Mouse (Mus musculus) naive thymus-derived CD4-positive, alpha-beta T cell, adult 2 months (primary cell): ENCODE results near the gene Tprg.
A peak's percentile ranks its signal among the peaks of the same experiment; 100 is the strongest.

ENCODE experiments used
- DNase-seq: peaks from one replicate; pipeline ENCODE4 v3.0.0-alpha.2; 2011; ENCODE audit warnings: low read depth

Gene Tprg

DNA sequence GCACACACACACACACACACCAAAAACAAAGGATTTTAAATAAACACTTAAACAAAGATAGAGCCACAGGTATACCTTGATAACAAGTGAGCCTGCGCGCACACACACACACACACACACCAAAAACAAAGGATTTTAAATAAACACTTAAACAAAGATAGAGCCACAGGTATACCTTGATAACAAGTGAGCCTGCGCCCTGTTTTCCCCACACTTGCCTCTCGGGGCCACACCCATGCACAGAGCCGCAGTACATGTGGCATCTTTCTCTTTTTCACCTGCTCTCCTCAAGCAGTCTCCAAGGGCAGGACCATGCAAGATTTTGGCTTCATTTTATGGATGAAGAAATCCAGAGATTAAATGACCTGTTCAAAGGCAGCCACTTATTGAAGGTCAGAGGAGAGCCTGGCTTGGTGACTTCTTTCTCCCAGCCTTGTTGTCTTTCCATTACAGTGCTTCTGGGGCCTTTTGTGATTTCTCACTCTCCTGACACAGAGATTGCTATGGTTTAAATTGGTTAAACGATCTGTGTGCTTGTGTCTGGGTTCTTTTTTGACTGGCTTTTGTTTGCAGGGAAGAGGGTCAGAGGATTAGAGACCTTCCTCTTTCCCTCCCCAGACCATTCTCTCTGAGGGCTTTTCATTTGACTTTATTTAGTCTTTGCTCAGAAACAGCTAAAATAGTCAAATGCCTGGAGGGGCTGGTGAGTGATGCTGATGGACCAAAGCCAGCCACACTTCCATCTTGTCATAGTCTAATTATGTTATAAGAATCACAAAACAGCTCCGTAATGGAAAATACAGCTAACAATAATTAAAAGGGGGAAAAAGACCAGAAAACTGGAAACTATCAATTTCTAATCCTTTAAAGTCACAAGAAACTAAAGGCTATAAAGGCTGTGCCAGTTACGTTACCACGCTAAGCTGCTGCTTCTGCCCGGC lies 46.9 kb downstream of the Tprg start:
- DNase-seq = no peak

DNA sequence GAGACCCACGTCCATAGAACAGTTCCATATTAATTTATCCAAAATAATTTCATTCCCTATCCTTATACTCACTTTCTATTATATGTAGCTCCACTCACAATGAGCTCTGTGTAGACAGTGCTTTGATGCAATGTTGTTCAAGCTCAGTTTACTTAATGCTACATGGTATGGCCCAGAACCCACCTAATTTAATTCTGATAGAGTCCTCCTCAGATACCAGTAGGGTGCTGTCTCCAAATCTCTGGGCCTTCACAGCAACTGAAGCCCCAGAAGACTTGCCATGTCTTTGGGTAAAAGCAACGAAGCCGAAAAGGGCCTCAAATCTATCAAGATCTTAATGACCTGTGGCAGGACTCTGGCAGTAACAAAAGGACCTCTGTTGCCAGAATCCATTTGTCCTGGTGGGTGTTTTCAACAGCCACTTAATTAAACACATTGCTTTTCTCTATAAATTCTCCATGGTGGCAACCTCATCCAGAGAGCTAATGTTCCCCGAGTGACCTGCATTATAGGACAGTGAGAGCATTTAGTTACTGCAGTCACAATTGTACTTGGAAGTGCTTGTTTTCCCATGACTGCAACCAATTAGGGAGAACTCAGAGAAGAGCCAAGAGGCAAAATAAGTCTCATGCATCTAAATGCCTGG lies 48.6 kb downstream of the Tprg start:
- no peak for DNase-seq

DNA sequence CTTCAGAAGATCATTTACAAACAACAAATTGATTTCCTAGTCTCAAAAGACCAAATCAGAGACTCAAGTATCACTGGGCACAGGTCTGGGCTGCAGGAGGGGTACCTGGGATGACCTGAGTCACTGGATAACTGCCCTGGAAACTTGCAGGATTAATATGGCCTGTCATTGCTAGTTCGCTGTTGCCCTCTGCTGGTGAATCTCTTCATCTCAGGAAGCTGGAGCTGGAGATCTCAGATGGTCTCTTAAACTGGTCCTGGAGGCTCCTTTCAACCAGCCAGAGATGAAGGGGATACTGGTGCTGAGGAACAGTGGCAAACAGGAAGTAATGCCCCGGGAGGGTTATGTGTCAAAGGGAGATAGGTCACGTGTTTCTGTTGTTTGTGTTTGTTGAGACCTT lies 63.0 kb downstream of the Tprg start:
- peak; percentile 47 for DNase-seq

DNA sequence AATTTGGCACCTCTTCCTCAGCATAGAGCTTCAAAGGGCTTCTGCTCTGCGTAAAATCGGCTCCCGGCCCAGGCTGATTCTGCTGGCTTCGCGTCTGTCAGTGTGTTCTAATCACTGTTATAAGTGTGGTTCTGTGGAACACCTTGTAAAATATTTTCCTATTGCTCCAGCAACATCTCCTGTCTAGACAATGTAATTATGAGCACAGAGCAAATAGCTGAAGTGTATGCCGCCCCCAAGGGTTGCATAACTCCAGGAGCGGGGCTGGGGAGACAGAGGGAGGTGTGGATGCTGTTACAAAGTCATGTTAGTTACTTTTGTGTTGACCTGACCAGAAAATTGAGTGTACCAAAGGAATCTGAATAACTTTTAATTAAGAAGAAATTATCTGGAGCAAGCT lies 81.2 kb downstream of the Tprg start:
- no peak for DNase-seq

DNA sequence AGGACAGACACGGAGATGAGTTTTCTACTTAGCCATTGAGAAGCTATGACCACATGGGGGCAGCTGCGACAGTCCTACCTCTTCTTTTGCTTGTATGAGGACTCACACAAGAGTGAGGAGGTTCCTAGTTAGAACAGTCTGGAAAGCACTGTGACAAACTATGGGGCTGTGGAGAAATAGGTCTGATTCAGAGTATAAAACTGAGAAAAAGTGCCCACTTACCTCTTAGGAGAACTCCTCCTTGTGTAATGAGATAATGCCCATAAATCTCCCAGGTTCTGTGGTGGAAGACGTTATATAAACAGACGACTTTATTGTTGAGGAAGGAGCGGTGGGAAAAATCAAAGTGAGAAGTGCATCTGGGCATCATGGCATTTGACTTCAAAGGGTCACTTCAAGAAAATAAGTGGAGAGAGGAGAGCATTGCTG lies 83.4 kb downstream of the Tprg start:
- no peak for DNase-seq

DNA sequence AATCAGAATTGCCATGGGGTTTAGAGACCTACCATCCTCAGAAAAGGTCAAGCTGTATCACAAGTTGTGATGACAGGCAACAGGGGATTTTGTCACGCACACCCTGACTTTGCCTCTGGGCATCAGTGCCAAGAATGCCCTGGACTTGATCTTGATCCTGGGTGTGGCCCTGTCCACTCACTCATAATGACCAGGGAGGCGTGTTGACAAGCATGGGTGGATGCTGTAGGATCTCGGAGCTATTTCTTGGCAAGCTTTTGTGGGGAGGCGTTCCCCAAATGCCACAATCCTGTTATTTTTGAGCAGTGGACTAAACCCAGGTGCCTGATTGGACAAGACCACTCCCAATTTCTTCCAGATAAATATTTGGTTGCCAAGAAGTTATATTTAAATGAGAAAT lies 87.5 kb downstream of the Tprg start:
- no peak for DNase-seq

DNA sequence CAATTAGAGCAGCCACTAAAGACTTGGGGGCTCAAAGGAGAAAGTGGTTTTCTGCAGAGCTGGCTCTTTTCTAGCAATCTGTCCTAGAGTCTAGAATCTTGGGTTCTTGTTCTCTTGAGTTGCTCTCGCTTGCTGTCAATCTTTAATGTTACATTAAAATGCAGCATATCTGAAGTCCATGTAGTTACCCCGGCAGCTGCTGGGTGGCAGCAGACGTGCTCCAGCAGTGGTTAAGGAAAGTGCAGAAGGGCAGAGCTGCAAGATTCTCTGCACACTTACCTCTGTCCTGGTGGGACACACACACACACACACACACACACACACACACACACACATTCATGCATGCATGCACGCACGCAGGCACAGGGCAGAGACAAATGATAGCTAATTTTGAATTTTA lies 88.2 kb downstream of the Tprg start:
- peak; percentile 15 for DNase-seq

DNA sequence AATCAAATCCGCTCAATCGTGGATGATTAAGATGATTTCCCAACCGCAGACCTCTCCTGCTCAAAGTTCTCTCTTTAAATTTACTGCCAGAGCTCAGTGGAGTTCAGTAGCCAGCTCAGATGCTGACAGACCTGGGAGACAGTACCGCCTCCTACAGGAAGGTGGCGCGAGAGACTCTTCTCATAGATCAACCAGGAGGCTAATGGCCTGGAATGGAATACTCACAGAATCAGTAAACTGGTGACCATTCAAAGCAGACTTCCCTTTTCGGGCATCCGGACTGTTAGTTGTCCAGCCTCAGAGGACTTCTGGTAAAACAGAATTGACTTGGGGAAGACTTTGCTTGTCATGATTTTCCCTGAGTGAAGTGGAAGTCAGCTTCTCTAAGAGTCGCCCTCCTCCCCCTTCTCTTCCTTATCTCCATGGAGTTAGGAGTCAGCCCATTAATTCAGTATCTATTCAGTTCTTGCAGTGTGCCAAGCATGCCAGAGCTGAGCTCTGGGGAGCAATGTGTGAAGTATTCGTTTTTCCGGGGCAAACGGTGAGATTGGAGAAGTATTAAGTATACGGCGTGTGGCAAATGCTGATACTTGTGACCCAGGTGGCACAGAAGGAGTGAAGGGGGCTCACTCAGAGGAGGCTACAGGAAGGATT lies 90.2 kb downstream of the Tprg start:
- peak; percentile 80 for DNase-seq

DNA sequence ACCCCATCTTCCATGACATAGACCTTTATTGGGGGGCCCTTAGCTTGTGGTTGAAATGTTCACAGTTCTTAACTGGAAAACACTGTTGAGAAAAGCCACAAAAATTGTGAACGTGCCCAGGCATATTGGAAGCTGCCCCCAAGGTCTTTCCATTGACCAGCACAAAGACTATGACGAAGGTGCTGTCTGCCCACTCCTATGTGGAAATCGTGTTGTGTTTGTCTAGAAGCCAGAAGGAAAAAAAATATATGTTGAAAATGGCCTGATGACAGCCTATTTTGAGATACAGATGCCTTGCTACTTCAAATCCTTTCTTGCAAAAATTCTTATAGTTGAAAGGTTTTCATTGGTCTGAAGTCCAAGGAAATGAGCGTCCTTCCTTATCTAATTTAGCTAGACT lies 91.1 kb downstream of the Tprg start:
- no peak for DNase-seq

DNA sequence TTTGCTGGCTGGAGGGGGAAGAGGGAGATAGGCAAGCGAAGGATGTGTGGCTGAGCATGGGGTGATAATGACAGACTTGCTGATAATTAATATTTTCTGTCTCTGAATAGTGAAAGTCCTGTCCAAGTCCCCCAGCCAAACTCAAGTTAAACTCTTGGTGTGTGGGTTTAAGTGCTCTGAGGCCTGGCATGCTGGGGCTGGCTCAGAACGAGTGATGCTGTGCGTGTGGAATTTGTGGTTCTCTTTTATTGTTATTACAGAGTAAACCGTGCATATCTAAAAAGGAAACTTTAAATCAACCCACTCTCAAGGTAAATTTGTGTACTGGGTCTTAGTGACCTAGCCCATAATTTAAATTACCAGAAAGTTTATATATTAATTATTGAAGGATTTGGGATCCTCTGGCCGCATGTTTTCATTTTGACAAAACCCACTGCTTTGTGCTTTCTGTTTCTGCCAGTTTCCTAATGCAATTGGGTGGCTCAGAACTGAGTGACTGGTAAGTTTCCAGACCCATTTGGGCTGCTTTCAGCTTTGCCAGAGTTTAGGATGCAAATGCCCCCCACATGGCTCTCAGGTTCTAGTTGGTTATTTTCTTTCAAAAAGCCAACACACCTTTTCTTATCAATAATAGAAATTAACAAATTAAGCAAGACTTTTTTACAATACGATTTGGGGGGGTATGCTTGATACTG lies 99.0 kb downstream of the Tprg start:
- no peak for DNase-seq

DNA sequence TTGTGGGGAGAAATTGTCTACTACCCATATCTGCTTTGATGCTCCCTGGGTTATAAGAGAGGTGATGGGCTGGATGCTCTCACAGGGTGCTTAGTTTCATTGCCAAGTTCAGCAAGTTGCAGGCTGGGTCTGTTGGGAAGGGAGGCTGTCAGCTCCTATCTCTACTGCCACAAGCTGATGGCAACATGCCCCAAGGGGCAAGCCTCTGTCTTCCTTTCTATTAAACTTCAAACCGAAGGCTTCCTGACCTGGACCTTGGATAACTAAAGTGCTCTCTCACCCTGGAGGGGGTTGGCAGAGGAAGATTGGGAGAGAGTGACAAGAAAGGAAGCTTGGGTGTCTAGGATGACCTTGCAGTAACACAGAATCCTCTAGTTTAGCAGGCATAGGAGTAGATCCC lies 108.1 kb downstream of the Tprg start:
- no peak for DNase-seq

DNA sequence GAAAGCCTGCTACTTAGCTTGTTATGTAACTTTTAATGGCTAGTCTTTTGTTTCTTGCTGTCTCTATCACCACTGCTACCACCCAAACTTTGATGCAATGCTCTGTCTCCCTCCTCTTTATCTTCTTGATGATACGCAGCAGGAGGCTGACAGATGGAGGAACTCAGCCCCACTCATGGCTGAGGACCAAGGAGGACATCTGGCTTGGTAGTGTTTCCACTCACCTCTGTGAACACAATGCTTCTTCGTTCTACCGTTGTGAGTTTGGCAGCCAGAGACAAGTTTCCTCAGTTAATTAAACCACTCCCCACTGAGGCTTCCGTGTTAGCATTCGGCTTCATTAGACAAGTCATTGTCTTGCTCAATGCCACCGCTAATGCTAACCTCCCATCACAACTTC lies 117.5 kb downstream of the Tprg start:
- no peak for DNase-seq

DNA sequence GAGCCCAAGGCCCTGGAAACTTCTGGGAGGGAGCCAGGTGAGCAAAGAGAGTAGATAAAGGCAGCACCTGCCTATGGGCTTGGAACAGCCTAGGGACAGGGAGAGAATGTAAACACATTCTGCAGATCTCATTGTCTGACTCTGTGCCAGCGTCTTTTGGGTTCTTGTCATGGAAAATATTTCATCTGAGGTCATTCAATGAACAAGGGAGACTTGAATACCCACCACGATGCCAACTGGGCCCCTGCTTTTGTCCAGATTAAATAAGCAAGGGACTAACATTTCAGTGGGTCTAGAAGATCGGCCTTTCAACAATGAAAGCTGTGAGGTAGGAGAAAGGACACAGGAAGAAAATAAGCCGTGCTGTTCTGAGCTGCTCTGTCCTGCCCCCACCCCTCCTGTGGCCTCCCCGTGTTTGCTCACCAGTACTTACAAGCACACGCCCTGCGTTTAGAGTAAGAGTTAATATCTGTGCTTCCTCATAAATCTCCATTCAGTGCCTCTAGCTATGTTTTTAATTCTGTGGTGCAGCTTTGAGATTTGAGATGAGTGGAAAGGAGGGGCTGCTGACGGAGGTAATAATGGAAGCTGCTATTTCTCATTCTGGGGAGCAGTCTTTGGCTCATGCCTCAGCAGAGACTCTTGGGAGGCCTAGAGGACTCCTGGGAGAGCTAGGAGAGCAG lies 120.7 kb downstream of the Tprg start:
- DNase-seq = no peak

DNA sequence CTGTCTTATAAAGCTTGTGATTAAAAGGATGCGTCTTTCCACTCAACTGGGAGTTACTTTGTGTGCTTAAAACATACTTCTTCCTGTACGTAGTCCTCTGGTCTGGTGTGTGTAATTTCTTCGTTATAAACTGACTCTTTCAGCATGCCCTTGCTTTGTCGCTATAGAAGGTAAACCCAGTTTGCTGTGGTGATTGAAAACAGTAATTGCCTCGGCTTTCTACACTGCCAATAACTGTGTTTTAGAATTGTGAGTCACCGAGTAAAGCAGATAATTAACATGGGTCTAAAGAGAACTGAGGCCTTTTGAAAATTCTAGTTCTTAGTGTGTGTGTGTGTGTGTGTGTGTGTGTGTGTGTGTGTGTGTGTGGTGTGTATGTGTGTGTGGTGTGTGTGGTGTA lies 121.4 kb downstream of the Tprg start:
- DNase-seq = no peak

DNA sequence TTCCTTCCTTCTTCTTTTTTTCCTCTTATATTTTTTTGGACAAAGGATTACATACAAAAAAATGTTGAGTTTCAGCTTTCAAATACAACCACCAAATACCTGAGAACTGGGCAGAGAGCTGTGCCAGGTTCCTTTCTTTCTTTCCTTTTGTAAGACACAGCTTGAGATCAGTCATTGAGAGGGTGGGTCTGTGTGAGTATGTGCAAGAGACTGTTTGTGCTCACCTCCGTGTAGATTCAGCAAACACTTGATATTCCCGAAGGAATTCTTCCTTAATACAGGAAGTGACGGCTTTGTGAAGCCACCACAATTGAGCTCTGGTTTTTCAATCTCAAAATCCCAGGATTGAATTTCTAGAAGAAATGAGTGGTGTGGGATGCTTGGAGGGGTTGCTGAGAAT lies 124.7 kb downstream of the Tprg start:
- DNase-seq = no peak

DNA sequence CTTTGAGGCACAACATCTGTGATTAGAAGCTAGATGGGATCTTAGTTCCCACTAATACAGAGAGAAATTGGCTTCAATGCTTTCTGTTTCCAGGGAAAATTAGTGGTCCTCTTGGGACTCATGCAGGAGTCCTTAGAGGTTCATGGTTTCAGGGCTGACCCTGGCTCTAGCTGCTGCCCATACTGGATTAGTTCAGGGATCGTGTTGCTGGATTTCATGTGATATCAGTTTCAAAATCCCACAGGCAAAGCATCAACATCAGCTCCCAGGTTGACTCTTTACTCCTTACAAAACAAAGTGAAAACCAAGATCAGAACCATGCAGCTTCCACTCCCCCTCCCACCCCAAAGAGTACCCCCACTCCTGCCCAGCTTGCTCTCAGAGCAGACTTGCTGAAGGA lies 127.3 kb downstream of the Tprg start:
- no peak for DNase-seq

DNA sequence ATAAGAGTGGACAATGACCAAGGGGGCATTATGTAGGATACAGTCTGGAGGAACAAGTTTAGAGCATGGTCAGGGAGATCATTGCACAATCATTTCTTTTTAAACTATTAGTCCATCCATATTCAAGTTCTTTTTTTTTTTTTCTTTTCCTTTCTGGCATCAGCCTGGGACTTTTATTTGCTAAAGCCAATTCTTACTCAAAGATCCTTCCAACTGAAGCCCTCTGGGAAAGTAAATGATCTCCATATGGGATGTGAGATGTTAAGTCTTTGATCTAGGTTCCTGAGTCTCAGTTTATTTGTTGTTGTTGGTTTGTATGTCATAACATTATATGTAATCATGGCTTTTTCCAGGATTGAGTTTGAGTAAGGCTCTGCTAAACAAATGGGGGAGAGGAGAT lies 128.6 kb downstream of the Tprg start:
- no peak for DNase-seq

DNA sequence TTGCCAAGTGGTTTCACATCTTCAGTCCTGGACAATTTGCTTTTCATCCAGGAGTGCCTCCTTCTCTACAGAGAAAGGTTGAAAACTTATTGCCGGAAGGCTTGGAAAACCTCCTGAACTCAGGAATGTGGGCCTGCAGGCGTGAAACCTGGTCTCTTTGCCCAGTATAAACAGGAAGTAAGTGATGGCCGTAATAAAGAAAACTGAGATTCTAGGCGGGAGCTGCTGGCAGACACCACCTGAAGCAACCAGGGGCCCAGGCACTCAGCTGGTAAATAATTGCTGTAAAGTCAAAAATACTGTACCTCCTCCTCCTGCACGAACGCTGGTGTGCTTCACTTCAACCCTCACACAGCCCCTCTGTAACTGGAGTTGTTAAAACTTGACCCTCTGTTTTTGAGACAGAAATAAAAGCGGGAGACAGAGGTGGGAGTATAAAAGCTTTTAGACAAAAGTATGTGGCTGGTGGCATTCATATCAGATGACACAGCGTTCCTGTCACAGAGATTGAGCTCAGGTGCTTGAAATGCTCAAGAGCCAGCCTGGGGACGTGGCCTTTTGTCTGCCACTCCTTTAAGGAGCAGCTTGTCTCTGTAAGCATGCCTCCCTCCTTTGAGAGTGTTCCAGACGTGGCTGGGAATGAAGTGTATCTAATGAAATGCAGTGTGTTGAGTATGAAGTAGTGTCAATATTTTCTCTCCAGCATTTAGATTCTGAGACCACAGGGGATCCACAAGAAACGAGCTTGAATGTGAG lies 131.4 kb downstream of the Tprg start:
- DNase-seq = no peak

DNA sequence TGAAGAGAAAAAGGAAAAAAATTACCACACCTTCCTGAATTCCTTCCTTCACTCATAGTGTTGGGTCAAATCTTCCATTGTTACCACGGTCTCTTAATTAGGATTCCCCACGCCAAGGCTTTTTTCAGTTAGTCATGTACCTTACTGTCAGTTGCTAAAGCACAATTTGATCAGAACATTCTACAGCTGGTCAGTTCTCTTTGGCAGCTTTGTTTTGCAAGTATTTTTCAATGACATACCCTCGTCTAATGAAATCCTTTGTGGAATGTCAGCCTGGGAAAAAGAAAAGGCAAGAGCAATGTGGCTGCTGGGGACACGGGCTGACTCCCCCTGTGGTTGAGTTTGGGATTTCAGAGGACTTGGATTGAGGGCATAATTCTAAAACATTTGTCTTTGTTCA lies 136.4 kb downstream of the Tprg start:
- DNase-seq = peak; percentile 32

DNA sequence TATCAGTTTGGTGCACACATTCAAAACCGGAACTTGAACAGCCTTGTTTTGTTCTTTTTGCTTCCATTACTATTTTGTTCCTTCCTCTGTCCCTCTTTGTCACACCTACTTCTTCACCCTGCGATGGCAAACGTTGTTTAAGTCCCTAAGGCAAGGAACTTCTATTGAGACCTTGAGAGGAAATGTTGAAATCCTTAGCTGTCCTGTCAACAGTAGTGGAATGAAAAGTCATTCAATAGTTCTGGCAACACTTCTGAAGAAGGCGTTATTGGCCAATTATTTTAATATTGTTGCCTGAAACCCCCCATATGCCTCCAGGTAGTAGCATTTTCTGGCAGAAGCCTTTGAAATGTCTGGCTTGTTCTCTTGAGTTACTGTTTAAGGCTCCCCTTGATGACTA lies 137.4 kb downstream of the Tprg start:
- DNase-seq = no peak

DNA sequence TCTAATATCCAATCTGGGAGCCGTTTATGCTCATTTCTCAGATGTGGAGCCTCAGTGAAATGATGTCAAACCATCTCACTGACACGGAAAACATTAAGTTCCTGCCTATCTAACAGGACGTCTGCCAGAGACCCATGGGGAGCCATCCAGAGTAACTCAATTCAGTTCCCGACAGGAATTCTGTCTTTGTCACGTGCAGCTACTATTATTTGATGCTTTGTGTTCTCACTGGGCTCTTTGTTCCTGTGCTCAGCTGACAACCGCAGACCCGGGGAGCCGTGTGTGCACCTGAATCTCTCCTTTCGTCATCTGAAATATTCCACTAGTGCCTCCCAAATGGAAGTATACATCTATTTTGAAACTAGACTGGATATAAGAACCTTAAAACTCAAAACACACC lies 138.3 kb downstream of the Tprg start:
- no peak for DNase-seq
